Mouse (Mus musculus) liver, embryonic 14.5 days (tissue): ENCODE results near the gene Ryr1.

Experiments
- CTCF ChIP-seq: IDR thresholded peaks from 2 replicates; pipeline ENCODE4 v1.5.1; 2016; ENCODE audit warnings: antibody characterized with exemption, low read depth, control low read depth
- EP300 ChIP-seq: IDR thresholded peaks from 2 replicates; pipeline ENCODE4 v1.6.1; 2016; ENCODE audit warnings: antibody characterized with exemption, low read depth

- no peak for TF ChIP-seq EP300
- no peak for TF ChIP-seq CTCF
Measured at GRCm38 (mm10) chr7:29162750-29163525, 38.0 kb upstream of the Ryr1 start.
